Mouse (Mus musculus): Measurements from ENCODE around the gene Rab11fip3.

GRCm38 (mm10) chr17:26031583-26031982 lies 37.8 kb downstream of the Rab11fip3 start:
- TF ChIP-seq POLR2A (IDR thresholded peaks at IDR 0.05; ENCODE audit: control insufficient read depth, extremely low read depth, insufficient read depth, low read length, poor library complexity) (no peak), CTCF (IDR thresholded peaks at IDR 0.05; ENCODE audit: borderline replicate concordance, control insufficient read depth, extremely low read depth, insufficient read depth, low read length, poor library complexity) (no peak)
